Mouse (Mus musculus) layer of hippocampus, postnatal 10 days (tissue): ENCODE measurements around the gene Rnf213. TPM values are rescaled to one million over a fixed set of nuclear protein-coding genes. Genes with fewer than 3 reads are reported as not detected.
A peak's percentile ranks its signal among the peaks of the same experiment; 100 is the strongest.

Experiments
- DNase-seq, 2 experiments: peaks; one replicate each; pipeline ENCODE4 v3.0.0; 2021; ENCODE audit warnings: low spot score in 2 of 2
- total RNA-seq, 2 experiments: library from RNA; stranded (reverse); gene quantifications; 2 replicates each; pipeline ENCODE4 v1.2.3; 2021

Rnf213 gene
- total RNA-seq, 2 experiments from 2014 or later: 3.8 TPM

DNA sequence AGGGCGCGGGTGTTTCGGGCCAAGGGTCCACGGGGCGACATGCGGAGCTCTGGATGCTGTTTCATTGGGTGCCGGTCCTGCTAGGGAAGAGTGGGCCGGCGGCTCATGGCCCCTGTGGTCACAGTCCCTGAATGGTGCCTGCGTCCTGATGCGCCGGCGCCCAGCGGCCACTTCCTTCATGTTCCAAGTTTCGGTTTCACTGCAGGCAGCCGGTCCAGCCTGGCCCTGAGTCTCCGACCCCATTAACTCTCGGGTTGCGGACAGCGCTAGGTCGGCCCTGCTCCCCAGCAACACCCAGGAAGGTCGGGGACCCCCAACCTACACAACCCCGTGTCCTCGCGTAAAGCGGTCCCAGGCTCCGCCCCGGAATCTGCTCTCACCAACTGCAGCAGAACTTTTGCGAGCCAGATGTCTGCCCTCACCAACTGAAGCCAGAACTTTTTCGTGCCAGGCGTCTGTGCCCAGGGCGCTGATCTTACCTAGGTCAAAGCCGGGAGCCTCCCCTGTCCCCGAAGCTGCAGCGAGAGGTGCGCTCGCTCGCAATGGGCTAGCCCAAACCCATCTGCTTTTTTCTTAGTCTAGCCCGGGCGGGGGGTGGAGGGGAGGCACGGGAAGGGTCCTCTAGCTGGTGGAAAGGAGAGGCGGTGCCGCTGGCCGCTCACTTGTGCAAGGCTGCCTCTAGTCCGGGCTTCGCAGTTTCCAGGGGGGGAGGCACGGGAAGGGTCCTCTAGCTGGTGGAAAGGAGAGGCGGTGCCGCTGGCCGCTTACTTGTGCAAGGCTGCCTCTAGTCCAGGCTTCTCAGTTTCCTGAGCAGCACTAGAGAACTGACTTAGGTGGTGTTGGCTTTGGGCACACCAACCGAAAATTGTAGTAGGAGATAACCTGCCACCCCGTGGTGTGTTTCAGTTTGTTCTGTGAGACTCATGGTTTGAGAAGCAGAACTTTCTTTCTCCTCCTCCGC is 2.3 kb upstream of the Rnf213 start:
- DNase-seq: peak; percentile 55 to 62

DNA sequence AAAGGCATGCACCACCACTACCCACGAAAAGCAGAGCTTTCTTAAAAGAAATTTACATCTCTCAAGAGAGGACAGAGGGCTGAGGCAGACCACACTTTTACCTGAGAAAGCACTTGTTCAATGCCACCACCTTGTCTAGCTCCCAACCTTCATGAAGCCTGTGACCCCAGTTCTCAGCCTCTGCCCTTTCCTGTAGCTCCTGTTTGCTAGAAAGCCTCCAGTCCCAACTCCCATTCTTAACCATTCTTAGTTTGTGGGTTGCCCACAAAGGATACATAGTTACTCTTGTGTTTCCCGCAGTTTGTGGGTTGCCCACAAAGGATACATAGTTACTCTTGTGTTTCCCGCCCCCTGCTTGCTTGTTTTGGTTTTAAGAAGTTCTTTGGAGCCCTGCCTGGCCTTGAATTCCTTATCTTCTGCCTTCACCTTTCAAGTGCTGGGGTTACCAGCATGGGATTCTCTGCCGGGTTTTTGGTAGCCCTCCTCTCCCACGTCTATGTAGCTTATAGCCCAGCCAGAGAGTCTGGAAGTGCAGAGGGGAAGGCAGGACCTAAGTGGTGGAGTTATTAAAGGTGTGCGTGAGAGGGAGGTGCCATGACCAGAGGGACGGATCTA is 1.4 kb upstream of the Rnf213 start:
- no peak for DNase-seq

DNA sequence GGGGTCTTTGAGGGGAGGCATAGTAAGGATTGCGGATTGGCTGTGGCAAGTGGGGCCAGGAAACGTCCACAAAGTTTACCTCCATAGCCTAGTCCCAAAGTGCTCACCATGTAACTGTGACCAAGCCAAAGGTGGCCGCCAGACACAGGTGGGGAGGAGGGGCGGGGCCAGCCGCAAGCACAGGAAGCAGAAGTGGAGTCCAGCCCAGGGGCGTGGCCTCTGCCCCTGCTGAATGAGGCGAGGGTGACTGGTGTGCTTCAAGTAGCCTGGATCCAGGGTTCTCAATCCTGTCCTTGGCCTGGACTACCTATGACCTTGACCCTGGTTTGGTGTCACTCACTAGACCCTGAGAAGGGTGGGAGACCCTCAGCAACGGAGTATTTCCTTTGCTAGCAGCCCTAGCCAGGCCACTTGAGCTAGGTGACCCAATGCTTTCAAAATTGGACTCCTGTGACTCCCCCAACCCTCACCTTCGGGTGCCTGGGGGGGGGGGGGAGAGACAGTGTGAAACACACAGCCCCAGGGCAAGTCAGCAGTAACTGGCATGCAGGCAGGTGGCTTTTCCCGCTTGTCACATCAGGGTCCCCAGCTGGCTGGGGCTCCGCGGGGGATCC is 792 bp upstream of the Rnf213 start:
- DNase-seq: peak in 1 of 2 experiments; percentile 16

DNA sequence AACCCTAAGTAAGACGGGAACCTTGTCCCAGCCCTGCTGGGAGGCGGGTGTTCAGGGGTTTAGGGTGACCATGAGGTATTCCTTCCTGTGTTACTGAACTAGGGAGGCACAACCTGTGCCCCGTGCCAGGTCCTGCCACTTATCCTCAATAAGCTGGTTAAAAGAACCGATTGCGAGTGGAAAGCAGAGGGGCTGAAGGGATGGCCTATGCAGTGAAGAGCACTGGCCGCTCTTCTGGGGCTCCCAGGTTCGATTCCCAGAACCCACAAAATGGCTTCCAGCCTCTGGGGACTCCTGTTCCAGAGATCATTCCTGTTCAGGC is 544 bp downstream of the Rnf213 start:
- DNase-seq: no peak

DNA sequence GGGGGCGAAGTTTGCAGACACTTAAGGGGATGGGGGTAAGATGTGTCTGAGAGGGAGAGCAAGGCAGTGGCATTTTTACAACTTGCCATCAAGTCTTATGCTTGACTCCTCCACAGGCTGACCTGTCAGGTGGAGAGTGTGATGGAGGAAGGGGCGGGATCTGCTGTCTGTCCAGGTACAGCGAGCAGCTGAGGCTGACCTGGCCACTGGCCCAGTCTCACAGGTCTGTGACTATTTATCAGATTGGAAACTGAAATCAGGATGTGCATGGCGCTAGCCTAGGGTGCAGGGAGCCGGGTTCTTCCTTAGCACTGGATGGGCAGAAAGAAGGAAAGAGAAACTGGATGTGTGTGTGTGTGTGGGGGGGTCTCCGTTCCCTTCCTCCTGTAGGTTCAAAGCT is 1.3 kb downstream of the Rnf213 start:
- DNase-seq: no peak

DNA sequence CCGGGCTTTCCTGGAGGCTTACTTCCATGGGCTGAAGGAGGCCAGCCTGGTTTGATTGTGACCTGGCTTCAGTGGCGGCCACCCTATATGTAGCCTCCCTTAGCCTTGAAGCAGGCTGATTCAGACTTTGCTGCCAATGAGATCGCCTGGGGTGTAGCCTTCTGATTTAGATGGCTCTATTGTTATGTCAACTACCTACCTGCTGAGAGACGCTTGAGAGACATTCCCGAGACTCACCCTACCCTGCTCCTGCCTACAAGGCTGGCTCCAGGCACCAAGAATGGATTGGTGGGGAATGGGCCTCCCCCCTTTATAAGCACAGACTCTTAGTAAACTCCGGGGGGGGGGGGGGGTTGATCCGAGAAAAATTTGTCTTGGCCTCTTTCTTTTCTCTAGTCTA is 2.5 kb downstream of the Rnf213 start:
- no peak for DNase-seq

DNA sequence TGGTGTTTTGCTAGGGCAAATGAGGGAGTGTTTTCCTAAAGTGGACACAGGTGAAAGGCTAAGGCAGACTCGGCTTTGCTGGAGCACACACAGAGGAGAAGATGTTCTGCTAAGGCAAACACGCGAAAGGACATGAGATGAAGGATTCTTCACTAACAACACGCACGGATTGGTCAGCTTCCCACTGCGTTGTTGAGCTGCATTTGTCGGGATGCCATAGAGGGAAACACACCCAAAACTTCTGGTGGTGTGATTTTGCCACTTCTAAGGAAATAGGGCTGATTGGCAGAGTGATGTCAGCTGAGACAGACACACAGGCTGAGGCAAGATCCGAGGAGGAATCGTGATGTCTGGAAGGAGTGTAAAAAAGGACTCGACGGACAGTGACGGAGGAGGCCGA is 3.0 kb downstream of the Rnf213 start:
- DNase-seq: no peak

DNA sequence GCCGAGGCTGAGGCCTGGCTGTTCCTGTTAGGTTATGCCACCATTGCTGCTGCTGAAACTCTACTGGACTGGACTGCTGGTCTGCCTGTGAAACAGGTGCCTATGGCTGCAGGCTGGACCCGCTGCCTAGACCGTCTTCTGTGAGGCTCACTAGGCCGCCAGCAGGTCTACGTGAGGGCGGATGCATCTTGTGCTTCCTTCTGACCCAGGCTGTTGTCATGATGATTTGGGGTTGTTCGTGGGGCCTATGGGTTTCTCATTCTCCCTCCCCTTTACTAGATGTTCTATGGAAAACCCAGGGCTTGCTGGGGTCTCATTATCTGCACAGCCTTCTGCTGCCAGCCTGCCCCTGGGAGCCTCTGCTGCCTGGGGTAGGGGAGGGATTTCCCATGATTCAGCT is 3.6 kb downstream of the Rnf213 start:
- DNase-seq: no peak

DNA sequence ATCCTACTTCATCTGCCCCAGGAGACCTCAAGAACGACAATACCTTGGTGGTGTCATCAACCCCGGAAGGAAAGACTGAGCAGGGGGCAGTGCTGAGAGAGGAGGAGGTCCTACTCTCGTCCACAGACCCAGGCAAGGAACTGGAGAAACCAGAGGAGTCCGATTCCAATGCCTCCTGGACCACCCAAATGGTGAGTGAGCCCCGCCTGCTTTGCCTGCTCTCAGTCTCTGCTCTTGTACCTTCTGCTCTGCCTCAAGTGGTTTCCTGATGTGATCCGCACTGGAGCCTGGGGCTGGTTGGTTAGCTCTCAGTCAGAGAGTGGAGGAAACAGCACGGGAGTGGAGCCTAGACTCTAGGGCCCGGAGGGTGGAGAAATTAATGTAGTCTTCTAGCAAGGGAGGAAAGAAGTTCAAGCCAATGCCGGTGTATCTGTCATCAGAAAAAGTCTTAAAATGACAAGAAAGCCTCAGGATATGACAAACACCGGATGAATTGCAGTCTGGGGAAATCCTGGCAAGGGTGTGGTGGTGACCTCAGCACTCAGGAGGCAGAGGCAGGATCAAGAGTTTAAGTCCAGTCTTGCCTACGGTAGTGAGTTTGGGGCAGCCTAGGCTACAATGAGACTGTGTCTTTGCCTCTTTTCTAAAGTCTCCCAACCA is 9.7 kb downstream of the Rnf213 start:
- no peak for DNase-seq

DNA sequence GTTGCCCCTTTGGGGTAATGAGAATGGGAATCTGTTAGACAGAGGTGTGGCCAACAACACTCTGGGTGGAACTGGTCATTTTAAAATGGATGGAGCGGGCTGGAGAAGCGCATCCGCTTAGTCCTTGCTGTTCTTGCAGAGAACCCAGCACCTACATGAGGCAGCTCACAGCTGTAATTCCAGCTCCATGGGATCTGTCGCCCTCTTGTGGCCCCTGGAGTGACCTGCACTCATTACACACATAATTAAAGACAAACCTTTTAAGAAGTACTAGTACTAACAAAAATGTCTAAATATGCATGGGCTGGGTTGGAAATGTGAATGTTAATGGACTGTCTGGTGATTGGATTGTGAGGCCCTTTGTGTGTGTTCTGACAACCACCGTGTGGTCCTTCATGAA is 11.7 kb downstream of the Rnf213 start:
- peak in 1 of 2 experiments; percentile 25 for DNase-seq

DNA sequence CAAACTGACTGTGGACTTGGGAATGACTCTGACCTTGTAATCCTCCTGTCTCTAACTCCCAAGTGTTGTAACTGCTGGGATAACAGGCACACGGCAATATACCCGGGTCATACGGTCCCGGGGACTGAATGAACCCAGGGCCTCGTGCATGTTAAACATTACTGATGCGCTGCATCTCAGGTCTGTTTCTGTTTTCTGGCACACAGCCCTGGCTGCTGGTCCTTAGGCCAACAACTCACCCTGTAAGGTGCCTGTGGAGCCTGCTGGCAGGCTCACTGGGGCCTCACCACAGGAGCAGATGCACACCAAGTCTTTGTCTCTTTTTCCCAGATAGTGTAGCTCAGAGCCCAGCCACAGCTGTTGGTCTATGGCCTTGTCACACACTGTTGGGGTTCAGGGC is 14.5 kb downstream of the Rnf213 start:
- no peak for DNase-seq

DNA sequence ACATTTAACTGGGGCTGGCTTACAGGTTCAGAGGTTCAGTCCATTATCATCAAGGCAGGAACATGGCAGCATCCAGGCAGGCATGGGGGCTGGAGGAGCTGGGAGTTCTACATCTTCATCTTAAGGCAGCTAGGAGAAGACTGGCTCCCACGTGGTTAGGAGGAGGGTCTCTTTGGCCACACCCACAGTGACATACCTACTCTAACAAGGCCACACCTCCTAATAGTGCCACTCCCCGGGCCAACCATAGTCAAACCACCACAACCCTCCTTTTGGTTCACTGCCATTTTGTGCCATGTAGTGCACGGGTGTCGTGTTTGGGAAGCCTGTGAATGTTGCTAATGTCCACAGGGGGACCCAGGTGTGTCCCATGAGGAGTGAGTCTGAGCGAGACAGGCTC is 15.1 kb downstream of the Rnf213 start:
- no peak for DNase-seq

DNA sequence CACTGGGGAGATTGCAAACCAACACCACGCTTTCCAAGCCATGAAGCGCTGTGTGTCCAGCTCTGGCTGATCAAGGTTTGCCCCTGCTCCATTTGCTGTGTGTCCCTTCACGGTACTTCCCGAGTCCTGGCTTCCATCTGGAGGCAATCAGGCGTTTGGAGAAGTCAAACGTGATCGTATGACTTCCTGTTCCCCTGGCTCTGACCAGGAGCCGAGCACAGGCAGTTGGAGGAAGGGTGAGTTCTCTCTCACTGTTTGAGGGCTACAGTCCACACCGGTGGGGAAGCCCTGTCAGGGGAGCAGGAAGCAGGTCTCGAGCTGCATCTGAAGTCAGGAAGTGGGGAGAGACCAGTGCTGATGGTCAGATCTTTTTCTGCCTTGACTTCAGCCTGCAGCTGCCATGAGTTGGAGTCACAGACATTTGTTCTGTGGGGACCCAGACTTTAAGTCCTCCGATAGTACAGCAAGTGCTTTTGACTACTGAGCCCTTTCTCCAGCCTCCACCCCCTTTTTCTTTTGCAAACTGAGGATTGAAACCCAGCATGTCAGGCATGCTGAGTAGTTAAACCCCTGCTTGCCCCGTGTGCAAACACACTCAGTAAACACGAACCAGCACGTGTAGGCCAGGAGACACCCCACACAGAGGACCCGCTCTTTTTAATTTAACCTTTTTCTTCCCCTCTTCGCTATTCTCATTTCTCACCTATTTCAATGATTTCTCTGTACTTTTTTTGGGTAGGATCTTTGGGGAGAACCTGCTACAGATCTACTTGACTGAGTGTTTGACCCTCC is 26.6 kb downstream of the Rnf213 start:
- no peak for DNase-seq

DNA sequence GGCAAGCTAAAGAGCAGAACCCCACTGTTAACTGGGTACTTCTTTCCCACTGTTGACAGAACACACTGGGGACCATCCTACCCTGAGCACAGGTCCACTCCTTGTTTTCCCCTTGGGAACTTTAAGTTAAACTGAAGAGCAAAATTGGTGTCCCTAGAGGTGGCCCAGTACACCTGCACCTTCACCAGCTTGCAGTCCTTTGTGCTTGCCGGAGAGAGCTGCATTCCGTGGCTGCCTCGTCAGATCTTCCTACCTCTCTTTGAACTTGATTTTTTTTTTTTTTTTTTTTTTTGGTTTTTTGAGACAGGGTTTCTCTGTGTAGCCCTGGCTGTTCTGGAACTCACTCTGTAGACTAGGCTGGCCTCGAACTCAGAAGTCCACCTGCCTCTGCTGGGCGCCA is 27.5 kb downstream of the Rnf213 start:
- DNase-seq: no peak

DNA sequence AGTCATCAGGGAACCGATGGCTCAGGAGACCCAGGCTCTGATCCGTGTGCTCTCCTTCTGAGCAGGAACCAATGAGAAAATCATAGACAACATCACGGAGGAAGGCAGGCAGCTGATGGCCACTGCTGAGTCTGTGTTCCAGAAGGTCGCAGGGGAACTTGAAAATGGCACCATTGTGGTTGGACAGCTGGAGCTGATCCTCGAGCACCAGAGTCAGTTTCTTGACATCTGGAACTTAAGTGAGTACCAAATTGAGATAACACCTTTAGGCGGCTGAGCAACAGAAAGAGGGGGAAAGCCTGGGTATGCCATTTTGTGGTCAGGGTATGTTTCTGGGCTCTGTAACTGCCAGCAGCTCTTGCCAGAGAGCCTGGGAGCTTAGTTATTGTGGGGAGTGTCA is 34.5 kb downstream of the Rnf213 start:
- DNase-seq: no peak

DNA sequence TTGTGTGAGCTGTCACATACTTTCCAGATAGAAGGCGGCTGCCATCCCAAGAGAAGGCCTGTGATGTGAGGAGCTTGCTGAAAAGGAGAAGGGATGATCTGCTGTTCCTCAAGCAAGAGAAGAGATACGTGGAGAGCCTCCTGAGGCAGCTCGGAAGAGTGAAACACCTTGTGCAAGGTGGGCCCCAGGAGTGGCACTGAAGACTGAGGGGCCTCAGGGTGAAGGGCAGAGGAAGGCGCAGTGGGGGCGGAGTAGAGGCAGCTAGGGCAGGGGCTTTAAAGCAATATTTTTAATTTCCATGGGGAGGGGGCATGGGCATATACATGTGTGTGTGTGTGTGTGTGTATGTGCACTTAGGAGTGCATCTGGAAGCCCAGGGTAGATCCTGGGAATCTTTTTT is 35.1 kb downstream of the Rnf213 start:
- DNase-seq: no peak

DNA sequence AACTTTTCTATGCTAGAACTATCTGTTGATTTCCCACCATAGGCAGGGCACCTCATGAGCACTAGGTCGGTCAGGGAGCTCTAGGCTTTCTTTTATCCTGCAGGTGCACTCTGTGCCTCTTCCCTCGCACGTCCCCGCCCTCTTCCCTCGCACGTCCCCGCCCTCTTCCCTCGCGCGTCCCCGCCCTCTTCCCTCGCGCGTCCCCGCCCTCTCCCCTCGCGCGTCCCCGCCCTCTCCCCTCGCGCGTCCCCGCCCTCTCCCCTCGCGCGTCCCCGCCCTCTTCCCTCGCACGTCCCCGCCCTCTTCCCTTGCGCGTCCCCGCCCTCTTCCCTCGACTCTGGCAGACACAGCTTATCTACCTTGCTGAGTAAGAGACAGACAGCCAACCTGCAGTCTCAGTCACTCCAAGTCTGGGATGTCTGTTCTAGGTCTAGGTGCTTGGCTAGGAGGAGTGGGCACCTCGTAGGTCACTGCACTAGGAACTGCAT is 35.8 kb downstream of the Rnf213 start:
- DNase-seq: no peak

DNA sequence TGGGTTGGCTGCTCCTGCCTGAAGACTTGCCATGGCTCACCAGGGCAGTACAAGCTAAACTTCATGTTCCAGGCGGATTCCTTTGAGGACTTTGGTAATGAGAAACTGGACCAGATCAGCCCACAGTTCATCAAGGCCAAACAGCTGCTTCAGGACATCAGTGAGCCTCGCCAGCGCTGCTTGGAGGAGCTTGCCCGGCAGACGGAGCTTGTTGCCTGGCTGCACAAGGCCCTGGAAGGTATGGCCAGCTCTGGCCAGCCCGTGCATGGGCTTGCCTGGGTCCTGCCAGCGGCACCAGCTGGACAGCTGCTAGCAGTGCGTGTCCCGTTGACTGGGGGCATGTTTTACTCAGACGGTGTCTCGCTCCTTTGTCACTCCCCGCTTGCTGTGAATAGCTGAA is 38.6 kb downstream of the Rnf213 start:
- DNase-seq: no peak

DNA sequence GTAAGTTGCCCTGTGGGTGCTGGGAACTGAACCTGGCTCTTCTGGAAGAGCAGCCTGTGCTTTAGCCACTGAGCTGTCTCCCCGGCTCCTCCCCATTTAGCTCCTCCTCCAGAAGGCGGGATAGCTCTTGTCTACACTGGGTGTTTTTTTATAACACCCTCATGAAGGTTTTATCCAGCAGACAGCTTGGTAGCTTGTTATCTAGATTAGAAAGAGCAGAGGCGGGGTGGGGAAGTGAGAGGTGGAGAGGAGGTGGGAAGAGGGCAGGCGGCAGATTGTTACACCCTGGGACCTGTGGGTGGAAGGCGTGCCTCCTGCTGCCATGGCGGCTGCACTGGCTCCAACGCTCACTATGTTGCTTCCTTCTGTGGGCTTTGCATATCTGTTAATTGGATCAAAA is 39.8 kb downstream of the Rnf213 start:
- no peak for DNase-seq

DNA sequence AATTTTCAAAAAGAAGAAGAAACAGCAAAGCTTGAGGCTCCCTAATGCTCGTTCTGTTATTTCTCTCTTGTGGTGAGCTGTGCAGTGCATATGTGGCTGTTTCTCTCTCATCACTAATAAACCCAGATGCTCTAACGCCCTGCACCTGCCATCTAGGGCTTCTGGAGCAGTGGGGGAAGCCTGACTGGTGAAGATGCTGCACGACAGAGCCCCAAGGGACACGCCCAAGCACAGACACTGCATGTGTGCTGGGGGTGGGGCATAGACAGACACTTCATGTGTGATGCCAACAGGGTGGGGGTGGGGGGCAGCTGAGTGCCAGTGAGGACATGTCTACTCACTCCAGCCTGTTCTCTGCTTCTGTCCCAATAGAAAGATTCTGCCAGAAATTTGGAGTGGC is 41.4 kb downstream of the Rnf213 start:
- no peak for DNase-seq
